Mouse (Mus musculus): ENCODE measurements around the gene Sec31a.

DNA sequence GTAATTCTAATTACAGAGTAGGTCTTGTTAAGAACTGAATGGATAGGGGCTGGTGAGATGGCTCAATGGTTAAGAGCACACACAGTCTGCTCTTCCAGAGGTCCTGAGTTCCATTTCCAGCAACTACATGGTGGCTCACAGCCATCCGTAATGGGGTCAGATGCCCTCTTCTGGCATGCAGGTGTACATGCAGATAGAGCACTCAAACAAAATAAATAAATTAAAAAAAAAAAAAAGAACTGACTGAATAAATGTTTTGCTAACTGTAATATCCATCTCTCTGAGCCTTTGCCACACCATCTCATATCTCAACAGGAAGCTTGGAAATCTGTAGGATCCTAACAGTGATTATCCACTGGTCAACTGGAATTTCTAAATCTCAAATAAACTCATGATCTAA is 45.1 kb downstream of the Sec31a start:
- peak; percentile 48 for TF ChIP-seq CTCF (IDR thresholded peaks at IDR 0.05)
- no peak for TF ChIP-seq EP300 (IDR thresholded peaks at IDR 0.05)

Data from lung, postnatal 0 days (tissue).